Mouse (Mus musculus): ENCODE measurements around the gene Pik3r6.

Pik3r6 gene

GRCm38 (mm10) chr11:68502902-68503629 is at the start of gene Pik3r6:
Gene Pik3r6 (plus strand): TSS chr11:68503019.
- DNase-seq = no peak

- no peak for DNase-seq
Measured at GRCm38 (mm10) chr11:68453301-68453700, 49.5 kb upstream of the Pik3r6 start.

- DNase-seq = no peak
Measured at GRCm38 (mm10) chr11:68458086-68458485, 44.7 kb upstream of the Pik3r6 start.

GRCm38 (mm10) chr11:68459021-68459420 is 43.8 kb upstream of the Pik3r6 start:
- DNase-seq = no peak

GRCm38 (mm10) chr11:68459486-68459885 is 43.3 kb upstream of the Pik3r6 start:
- no peak for DNase-seq

GRCm38 (mm10) chr11:68462716-68463115 is 40.1 kb upstream of the Pik3r6 start:
- DNase-seq = no peak

GRCm38 (mm10) chr11:68464260-68464659 is 38.6 kb upstream of the Pik3r6 start:
- DNase-seq = no peak

- DNase-seq = no peak
Measured at GRCm38 (mm10) chr11:68465090-68465489, 37.7 kb upstream of the Pik3r6 start.

GRCm38 (mm10) chr11:68467441-68467840 is 35.4 kb upstream of the Pik3r6 start:
- DNase-seq = no peak

GRCm38 (mm10) chr11:68467962-68468612 is 34.7 kb upstream of the Pik3r6 start:
- no peak for DNase-seq

- DNase-seq = no peak
Measured at GRCm38 (mm10) chr11:68468886-68469285, 33.9 kb upstream of the Pik3r6 start.

GRCm38 (mm10) chr11:68472162-68472849 is 30.5 kb upstream of the Pik3r6 start:
- no peak for DNase-seq

- no peak for DNase-seq
Measured at GRCm38 (mm10) chr11:68474600-68474999, 28.2 kb upstream of the Pik3r6 start.

GRCm38 (mm10) chr11:68475676-68476075 is 27.1 kb upstream of the Pik3r6 start:
- peak; percentile 15 for DNase-seq

- DNase-seq = no peak
Measured at GRCm38 (mm10) chr11:68477661-68478060, 25.2 kb upstream of the Pik3r6 start.

- peak; percentile 16 for DNase-seq
Measured at GRCm38 (mm10) chr11:68478574-68478981, 24.2 kb upstream of the Pik3r6 start.

GRCm38 (mm10) chr11:68480660-68481059 is 22.2 kb upstream of the Pik3r6 start:
- no peak for DNase-seq

- DNase-seq = no peak
Measured at GRCm38 (mm10) chr11:68482001-68482400, 20.8 kb upstream of the Pik3r6 start.

- no peak for DNase-seq
Measured at GRCm38 (mm10) chr11:68483213-68483612, 19.6 kb upstream of the Pik3r6 start.

- DNase-seq = no peak
Measured at GRCm38 (mm10) chr11:68484431-68484830, 18.4 kb upstream of the Pik3r6 start.

- peak; percentile 22 for DNase-seq
Measured at GRCm38 (mm10) chr11:68485206-68485942, 17.4 kb upstream of the Pik3r6 start.

- DNase-seq = no peak
Measured at GRCm38 (mm10) chr11:68486093-68486492, 16.7 kb upstream of the Pik3r6 start.

- DNase-seq = no peak
Measured at GRCm38 (mm10) chr11:68487720-68488119, 15.1 kb upstream of the Pik3r6 start.

Data from right cerebral cortex, postnatal 25 days (tissue).